Mouse (Mus musculus): ENCODE measurements around the gene Cmya5.

GRCm38 (mm10) chr13:93010524-93010923, 134.0 kb downstream of the Cmya5 start:
- TF ChIP-seq CTCF (IDR thresholded peaks at IDR 0.05; ENCODE audit: insufficient read depth, low read length) (no peak), POLR2A (IDR thresholded peaks at IDR 0.05; ENCODE audit: borderline replicate concordance, extremely low read depth, low read depth, low read length) (no peak)

All from lung, adult 2 months (tissue).